Mouse (Mus musculus) lung, postnatal 4 days (tissue): ENCODE data around the gene Basp1.
"Not testable (repeated sequence)": the region's sequence is repeated elsewhere in the genome, so short reads cannot be mapped to it uniquely, and the experiment has no call there.

Source experiments
- DNase-seq, 2 experiments: peaks; one replicate each; pipeline ENCODE4 v3.0.0; 2021

Gene Basp1

DNA sequence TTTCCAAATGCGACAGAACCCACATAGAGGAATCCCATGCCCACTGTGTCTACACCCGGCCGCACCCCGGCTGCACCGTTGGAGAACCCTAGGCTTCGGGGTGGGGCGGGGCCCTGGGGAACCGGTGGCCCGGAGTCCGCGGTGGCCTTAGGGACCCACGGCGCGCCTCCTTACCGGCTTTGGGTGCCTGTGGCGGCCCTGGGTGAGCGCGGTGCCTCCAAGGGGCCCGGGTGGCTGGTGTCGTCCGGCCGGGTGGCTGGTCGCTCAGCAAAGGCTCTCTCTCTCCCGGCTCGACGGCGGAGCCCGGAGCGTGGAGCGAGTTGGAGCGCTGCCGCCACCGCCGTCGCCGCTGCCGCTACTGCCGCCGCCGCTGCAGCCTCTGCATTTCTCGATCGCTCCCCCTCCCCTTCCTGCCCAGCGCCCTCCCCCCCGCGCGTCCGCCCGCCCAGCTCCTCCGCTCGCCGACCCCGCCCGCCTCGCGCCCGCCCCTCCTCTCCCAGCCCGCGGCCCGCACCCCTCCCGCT, at the start of gene Basp1:
Gene Basp1, minus strand, starts transcription at position 387 of the 524 bp plus-strand sequence.
- DNase-seq, result peak; percentile 69 to 80

GRCm38 (mm10) chr15:25463076-25463475, 49.5 kb upstream of the Basp1 start:
- not testable (repeated sequence) for DNase-seq

DNA sequence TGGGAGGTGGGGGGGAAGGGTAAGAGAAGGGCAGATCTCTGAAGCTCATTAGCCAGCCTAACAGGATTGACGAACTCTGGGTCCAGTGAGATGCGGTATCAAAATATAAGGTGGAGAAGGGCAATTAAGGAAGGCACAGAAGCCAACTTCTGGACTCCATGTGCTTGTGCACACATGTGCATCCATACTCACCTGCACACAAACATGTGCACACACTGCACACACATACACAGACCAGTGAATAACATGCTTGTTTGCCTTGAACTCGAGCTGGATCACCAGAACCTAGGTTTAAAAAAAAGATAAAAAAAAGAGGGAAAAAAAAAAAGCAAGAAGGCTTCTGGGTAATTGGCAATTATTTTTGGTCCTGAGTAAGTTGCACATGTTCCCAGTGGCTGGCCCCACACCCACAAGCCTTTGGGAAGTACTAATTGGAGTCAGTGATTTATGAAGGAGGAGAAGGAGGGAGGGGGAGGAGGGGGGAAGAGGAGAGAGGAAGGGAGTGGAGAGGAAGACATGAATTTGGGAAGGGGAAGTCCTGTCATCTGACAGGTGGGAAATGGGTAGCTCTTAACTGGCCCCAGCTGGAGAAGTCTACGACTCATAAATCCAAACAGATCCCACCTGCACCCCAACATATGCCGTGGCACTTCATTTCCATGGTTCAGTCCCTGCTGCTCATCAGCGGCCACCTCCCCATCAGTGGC, 48.6 kb upstream of the Basp1 start:
- DNase-seq, result no peak

DNA sequence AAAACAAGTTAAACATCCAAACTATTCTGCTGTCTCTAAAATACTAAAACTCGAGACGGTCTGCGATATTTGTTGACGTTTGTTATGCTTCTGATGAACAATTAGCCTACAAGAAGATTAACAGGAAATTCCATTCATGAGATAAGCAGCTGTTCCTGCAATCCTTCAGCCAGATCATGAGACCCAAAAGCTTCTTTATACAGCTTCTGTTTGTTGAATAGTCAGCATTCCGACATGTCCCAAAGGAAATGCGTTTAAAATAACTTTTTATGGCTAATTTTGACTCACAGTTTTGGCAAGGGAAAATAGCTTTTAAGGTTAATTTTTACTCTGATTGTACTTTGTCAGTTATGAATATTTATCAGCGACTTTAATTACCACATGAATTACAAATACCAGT, 46.3 kb upstream of the Basp1 start:
- DNase-seq, result no peak

GRCm38 (mm10) chr15:25457421-25457820, 43.9 kb upstream of the Basp1 start:
- no peak for DNase-seq

GRCm38 (mm10) chr15:25453538-25453937, 40.0 kb upstream of the Basp1 start:
- DNase-seq, result no peak

GRCm38 (mm10) chr15:25449348-25449747, 35.8 kb upstream of the Basp1 start:
- no peak for DNase-seq

DNA sequence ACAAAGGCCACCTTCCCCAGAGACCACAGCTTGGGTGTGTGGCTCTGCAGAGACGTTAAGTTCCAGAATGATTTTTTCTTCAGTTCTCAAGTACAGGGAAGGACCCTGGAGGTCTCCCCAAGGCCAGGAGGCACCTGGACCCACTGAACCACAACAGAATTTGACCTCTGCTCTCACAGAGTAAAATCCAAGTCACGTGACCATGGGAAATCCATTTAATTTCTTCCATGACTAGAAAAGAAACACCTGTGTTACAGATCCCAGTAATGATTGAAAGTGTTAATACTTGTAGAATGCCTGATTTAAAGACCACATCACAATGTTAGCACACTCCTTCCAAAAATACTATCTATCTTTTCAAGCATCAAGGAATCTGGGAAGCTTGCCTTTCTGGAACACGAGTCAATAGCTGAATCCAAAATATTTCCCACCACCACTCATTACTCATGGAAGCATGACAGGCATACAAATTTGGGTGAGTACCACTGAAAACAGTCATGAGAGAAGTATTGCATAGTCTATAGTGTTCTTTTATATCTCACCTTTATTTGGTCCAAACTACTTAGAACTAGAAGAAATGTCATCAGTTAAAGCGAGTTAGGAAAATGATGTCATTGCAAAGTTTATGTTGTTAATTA, 35.3 kb upstream of the Basp1 start:
- DNase-seq, result no peak

- DNase-seq, result no peak
Measured at GRCm38 (mm10) chr15:25447136-25447535, 33.6 kb upstream of the Basp1 start.

GRCm38 (mm10) chr15:25446155-25446487, 32.6 kb upstream of the Basp1 start:
- no peak for DNase-seq

DNA sequence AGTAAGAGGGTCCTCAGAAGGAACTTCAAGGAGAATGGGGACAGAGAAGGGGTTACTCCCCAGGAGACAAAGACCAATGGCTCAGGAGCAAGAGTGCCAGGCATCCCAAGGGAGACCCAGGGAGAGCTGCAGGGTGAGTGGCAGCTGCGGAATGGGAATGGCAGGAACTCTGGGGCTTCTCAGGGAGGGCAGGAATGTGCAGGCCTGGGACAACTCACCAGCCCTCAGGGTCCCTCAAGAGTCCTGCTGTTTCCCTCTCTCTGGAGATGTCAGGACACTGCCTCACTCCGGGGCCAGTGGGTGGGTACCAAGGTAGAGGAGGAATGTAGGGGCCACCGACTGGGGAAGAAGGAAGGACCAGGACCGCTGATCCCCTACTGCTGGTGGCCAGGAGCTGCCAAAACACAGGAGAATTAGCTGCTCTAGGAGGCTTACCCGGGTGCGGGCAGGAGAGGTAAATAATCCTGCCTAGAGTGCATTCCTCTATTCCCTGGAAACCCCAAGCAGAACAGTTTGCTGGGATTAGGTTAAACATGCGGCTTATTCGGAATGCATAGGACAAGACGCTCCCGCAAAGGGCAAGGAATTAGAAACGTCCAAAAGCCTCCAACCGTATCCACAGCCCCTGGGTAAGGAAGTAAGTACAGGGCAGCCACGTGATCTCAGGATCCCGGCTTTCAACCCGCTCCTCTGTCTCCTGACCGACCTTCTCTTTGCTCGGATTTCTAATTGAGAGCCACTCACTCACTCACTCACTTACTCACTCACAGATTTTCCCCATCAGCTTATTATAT, 32.0 kb upstream of the Basp1 start:
- no peak for DNase-seq

GRCm38 (mm10) chr15:25444208-25444607, 30.6 kb upstream of the Basp1 start:
- no peak for DNase-seq

DNA sequence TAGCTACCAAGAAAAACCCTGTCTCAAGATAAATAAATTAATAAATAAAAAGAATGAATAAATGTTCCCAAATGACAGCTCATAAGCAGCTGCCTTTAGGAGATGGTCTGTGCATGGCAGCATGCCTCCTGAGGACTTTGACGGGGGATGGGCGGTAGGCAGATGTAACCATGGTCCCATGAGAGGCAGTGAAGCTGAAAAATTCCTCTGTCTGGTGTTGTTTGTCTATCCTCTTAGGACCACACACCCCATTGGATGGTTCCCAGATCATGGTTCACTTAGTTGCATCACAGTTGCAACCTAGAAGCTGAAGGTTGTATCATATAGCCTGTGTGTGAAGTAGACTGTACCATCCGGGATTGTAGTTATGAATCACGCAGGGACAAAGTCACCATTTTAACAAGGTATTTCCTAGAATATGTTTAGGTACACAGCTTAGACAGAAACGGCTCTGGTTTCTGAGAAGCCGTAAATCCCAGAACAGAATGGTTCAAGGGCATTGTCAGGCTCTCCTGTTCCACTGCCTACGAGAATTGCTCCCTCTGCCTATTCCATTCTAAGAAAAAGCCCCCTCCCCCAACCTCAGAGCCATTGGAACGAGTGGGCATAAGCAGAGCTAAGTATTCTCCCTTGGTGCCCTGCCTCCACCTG, 29.7 kb upstream of the Basp1 start:
- DNase-seq, result no peak

DNA sequence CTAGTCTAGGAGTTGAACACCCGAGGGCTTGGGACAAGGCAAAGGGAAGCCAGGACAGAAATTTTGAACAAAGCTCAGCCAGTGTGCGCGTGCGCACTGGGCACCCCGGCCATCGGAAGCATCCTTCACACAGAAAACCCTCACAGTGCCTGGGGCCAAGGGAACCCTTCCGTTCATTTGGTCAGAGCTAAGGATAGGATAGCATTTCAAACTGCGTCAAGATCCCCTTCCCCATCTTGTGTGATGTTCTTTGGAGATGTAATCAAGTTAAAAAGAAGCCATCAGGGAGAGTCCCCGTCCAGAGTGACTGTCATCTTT, 28.3 kb upstream of the Basp1 start:
- DNase-seq, result no peak

DNA sequence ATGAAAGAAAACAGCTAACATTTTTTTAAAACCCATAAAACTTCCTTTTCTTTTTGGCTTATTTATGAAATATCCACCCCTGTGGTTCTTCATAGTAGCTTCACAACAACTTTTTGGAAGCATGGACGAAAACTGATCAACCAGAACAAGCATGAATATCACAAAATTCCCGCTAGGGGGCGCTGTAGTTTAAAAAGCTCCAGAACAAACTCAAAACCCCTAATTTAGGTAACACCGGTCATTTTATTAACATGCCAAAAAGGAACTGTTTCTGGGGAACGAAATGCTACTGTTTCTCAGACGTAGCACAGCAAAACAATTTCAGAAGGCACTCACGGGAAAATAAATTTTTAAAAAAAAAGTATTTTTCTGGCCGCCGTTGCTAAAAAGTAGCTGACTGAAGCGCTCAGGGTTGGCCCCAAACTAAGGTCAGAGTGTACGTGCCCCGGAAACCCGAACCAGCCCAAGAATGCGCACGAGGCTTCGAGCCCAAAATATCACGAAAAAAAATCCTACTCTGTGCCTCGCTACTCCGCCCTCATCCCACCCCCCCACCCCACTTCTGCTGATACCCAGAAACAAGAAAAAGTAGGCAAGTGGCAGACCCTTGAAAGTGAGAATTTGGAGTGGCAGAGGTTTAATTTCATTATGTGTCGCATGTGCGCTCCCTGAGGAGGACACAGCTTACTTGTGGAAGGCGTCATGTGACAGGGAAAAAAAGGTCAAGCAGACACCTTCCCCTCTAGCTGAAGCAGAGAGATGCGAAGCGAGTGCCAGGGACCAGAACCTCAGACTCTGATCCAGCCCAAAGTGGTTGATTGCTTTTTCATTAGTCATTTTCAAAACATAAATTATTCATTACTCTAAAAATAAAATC, 27.7 kb upstream of the Basp1 start:
- DNase-seq, result peak; percentile 68 to 78

GRCm38 (mm10) chr15:25440317-25440716, 26.8 kb upstream of the Basp1 start:
- no peak for DNase-seq

DNA sequence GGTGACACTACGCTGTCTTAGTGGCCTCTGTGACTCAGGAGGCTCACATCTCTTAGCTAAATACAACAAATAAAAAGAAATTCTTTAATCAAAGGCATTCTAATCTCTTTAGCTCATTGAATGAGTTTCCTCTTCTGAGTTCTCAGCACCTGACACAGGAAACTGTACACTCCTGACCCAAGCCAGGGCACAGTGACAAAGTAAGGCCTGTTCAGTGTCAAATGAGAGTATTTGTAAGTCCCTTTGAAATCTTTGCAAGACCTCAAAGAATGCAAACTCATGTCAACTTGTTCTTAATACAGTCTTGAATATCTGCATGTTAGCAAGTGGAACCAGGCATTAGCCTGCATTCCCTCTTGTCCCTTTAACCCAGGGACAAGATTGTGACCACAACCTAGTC, 18.8 kb upstream of the Basp1 start:
- DNase-seq, result no peak

GRCm38 (mm10) chr15:25430167-25430566, 16.6 kb upstream of the Basp1 start:
- DNase-seq, result no peak

GRCm38 (mm10) chr15:25429007-25429406, 15.4 kb upstream of the Basp1 start:
- no peak for DNase-seq

DNA sequence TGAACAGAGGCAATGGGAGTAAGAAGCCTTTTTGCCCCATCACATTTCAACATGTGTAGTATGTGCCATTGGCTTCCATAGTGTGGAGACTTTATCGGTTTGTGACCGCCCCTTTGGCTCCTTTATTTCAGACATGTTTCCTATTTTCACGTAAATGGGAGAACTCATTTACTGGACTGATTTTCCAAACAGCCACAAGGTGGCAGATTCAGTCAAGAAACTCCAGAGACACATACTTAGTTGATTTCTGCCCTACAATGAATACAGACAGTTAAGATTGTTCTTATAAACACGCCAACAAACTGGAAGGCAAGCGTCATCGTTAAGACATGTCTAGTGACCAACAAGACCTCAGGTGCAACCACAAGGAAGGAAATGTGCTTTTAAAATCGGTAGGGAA, 15.0 kb upstream of the Basp1 start:
- peak in 1 of 2 experiments; percentile 38 for DNase-seq

DNA sequence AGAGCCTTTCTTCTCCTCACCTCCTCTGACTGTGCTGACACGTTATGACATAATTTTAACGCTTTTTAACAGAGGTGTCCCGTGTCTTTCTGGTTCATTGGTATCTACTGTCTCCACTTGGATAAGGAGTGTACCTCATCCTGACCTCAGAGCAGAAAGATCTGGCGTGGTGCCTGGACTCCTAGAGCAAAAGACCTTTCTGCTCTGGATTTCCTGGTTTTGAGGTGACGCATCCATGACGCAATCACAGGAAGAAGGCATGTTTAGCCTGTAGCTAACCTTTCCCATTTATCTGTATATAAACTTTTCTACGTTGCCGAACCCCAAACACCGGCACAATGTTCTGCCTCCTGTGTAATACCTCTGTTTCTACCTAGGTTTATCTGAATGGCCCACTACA, 6.7 kb upstream of the Basp1 start:
- DNase-seq, result no peak

- DNase-seq, result no peak
Measured at GRCm38 (mm10) chr15:25416367-25416766, 2.8 kb upstream of the Basp1 start.
